Mouse (Mus musculus) forebrain, postnatal 0 days (tissue): ENCODE measurements at regions not wholly inside any gene's neighbourhood (a gene's known extent, or its start where the extent isn't known, plus 50 kb on each side); places are given as distances from the start of the nearest gene placed in this dataset.

Source experiments
- ATAC-seq: fragments of 200-750 bp; cut with Nextera tagmentation; 2 replicates; pipeline ENCODE4 v1.8.0; 2017; ENCODE audit warnings: mild to moderate bottlenecking, moderate library complexity
- DNase-seq: peaks from one replicate; pipeline ENCODE4 v3.0.0-alpha.2; 2015
- H3K27ac ChIP-seq: fragments of 300-500 bp; sonication (generic); 2 replicates; pipeline ENCODE4 v1.5.1; 2014; ENCODE audit warnings: low read depth, mild to moderate bottlenecking, antibody characterized with exemption, low read length, moderate library complexity, mixed read lengths
- H3K27me3 ChIP-seq: fragments of 300-500 bp; sonication (generic); 2 replicates; pipeline ENCODE4 v1.6.1; 2014; ENCODE audit warnings: mild to moderate bottlenecking, low read length, mixed read lengths; ENCODE audit not compliant: insufficient read depth
- H3K36me3 ChIP-seq: fragments of 300-500 bp; sonication (generic); 2 replicates; pipeline ENCODE4 v1.6.1; 2014; ENCODE audit warnings: mild to moderate bottlenecking, moderate library complexity; ENCODE audit not compliant: insufficient read depth
- H3K4me1 ChIP-seq: fragments of 300-500 bp; sonication (generic); 2 replicates; pipeline ENCODE4 v1.6.1; 2014; ENCODE audit warnings: antibody characterized with exemption; ENCODE audit not compliant: insufficient read depth
- H3K4me2 ChIP-seq: fragments of 300-500 bp; sonication (generic); 2 replicates; pipeline ENCODE4 v1.6.1; 2014; ENCODE audit warnings: low read depth, mild to moderate bottlenecking, moderate library complexity
- H3K4me3 ChIP-seq: fragments of 300-500 bp; sonication (generic); 2 replicates; pipeline ENCODE4 v1.5.1; 2014; ENCODE audit warnings: low read depth, low read length, mixed read lengths
- H3K9ac ChIP-seq: fragments of 300-500 bp; sonication (generic); 2 replicates; pipeline ENCODE4 v1.6.1; 2014; ENCODE audit warnings: mild to moderate bottlenecking
- H3K9me3 ChIP-seq: fragments of 300-500 bp; sonication (generic); 2 replicates; pipeline ENCODE4 v1.6.1; 2016; ENCODE audit warnings: low read length
- CTCF ChIP-seq: sonication (generic); IDR thresholded peaks from 2 replicates; pipeline ENCODE4 v1.5.1; 2016; ENCODE audit warnings: antibody characterized with exemption, control low read depth, low read depth
- WGBS: fragments of 180-500 bp; shearing (Covaris S2); extraction: QIAGEN DNeasy Blood & Tissue Kit; methylation state at CpG from one replicate; pipeline ENCODE4 v1.1.7; 2014; 5-methylcytosine and 5-hydroxymethylcytosine counted together

DNA sequence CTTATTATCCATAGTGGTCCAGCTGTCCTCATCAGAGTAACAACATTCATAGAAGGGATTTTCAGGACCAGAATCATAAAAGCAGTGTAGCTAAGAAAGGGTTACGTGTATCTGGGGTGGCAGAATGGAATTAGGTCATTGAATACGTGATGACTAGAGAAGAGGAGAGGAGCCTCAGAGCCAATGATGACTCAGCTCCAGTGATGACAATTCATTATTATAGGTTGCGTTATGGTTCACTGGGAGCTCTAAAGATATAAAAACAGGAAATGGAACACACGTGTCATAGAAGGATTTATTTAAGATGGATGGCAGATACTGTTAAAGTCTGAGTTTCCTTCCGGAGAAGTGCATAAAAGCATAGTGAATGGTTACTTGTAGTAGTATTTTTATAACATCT is 291.6 kb downstream of the Isl1 start:
- ATAC-seq (no peak), DNase-seq (no peak)
- Histone ChIP-seq H3K9me3 (no peaks in the 10 kb centered on the region), H3K36me3 (no peaks in the 10 kb centered on the region), H3K4me1 (no peaks in the 10 kb centered on the region), H3K4me2 (no peak overlapping the region), H3K27ac (no peak overlapping the region), H3K9ac (no peak overlapping the region), H3K4me3 (no peak overlapping the region), H3K27me3 (no peaks in the 10 kb centered on the region; the same call in 1 of the 2 replicates)
- WGBS: 68% methylated on average over 5 of the region's 5 CpGs
- TF ChIP-seq CTCF: no peak

DNA sequence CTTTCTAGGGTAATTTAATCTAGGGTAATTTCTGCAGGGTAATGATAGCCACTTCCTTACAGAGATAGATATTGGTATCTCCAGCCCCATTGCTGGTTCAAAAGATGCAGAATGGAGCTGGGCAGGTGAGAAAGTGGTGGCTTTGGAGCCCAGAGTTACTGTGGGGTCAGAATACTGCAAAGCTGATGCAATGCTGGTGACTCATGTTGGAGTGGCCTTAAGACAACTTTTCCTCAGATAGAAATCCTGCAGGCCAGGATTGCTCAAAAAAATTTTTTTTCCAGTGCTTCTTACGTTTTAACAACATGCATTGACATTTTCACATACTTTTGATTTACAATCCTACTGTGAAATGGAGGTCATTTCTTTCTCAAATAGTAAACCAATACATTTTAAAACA is 305.8 kb downstream of the Isl1 start:
- no peak overlapping the region for H3K4me2 ChIP-seq
- H3K27me3 ChIP-seq: no peaks in the 10 kb centered on the region
- H3K4me1 ChIP-seq: no peaks in the 10 kb centered on the region
- 81% methylated on average over 1 of the region's 1 CpGs for WGBS
- no peaks in the 10 kb centered on the region for H3K9me3 ChIP-seq
- TF ChIP-seq CTCF: no peak
- no peak for ATAC-seq
- H3K9ac ChIP-seq: no peak overlapping the region
- no peak for DNase-seq
- no peak overlapping the region for H3K4me3 ChIP-seq
- no peak overlapping the region for H3K27ac ChIP-seq
- H3K36me3 ChIP-seq: no peaks in the 10 kb centered on the region

DNA sequence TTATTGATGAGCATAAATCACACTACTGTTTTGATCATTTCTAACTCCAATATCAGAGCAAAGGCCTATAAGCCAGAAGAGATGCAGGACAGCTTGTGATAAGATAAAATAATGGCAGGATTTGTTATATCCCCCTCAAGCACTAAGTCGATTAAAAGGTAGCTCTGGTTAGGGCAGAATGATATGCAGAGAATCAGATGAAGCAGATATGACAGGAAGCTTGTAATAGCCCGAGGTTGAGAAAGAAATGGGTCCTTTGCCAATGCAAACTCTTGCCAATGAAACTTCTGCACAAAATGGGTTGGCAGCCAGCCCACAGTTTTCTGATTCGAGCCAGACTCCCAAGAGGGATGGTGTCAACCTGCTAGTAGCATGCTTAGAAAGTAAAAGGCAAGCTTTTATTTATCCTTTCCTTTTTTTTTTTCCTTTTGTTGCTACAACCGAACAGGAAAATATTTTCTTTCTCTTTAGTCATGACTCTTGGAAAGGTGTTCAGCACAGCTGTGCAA is 307.0 kb downstream of the Isl1 start:
- ATAC-seq (peak; percentile 63; the same call in 1 of the 2 replicates), DNase-seq (peak; percentile 83)
- TF ChIP-seq CTCF: no peak
- no peaks in the 10 kb centered on the region for H3K4me1 ChIP-seq
- no peaks in the 10 kb centered on the region for H3K36me3 ChIP-seq
- no peak overlapping the region for H3K27ac ChIP-seq
- WGBS: 22% methylated on average over 4 of the region's 4 CpGs
- no peak overlapping the region for H3K4me3 ChIP-seq
- H3K27me3 ChIP-seq: no peaks in the 10 kb centered on the region
- no peak overlapping the region for H3K4me2 ChIP-seq
- H3K9ac ChIP-seq: no peak overlapping the region
- H3K9me3 ChIP-seq: no peaks in the 10 kb centered on the region

DNA sequence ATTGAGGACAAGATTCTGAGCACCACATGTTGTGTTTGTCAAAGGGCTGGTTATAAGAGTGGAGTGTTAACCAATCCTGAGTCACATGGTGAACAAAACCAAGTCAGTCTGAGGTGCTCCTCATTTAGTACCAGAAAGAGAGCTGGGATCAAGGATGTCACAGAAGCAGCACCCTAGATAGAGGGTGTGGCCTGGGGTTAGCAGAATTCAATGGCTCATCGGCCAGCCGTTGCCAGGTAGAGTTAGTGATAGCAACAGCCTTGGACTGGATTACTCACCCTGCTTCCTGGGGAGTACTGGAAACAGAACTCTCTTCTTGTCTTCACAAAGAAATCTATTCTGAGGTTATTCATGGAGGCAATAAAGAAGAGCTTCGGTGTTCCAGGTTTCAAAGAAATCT is 318.9 kb downstream of the Isl1 start:
- no peak for TF ChIP-seq CTCF
- 43% methylated on average over 3 of the region's 3 CpGs for WGBS
- H3K9ac ChIP-seq: no peak overlapping the region
- no peak for ATAC-seq
- DNase-seq: no peak
- H3K27ac ChIP-seq: no peak overlapping the region
- no peaks in the 10 kb centered on the region for H3K4me1 ChIP-seq
- no peak overlapping the region for H3K4me2 ChIP-seq
- no peak overlapping the region for H3K4me3 ChIP-seq
- H3K9me3 ChIP-seq: no peaks in the 10 kb centered on the region
- H3K27me3 ChIP-seq: no peaks in the 10 kb centered on the region
- H3K36me3 ChIP-seq: no peaks in the 10 kb centered on the region

DNA sequence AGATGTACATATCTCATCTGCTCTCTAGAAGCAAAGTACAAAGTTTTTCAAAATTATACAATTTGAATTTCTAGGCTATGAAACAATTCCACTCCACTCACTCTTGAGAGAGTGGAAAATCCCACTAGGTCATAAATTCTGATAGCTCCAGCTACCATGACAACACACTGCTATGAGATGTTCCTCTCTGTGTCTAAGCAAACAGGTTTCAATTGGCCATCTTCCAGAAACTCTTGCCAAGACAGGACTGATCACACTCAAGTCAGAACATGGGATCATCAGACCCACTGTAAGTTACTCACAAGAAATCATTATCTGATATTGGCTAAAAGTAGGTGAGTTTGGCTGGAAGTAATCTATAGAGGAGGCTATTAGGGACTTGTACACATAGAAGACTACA is 320.4 kb downstream of the Isl1 start:
- Histone ChIP-seq H3K4me1 (no peaks in the 10 kb centered on the region), H3K4me2 (no peak overlapping the region), H3K9ac (no peak overlapping the region), H3K4me3 (no peak overlapping the region), H3K36me3 (no peaks in the 10 kb centered on the region), H3K9me3 (no peaks in the 10 kb centered on the region), H3K27me3 (no peaks in the 10 kb centered on the region), H3K27ac (no peak overlapping the region)
- no peak for TF ChIP-seq CTCF
- ATAC-seq (no peak), DNase-seq (no peak)

DNA sequence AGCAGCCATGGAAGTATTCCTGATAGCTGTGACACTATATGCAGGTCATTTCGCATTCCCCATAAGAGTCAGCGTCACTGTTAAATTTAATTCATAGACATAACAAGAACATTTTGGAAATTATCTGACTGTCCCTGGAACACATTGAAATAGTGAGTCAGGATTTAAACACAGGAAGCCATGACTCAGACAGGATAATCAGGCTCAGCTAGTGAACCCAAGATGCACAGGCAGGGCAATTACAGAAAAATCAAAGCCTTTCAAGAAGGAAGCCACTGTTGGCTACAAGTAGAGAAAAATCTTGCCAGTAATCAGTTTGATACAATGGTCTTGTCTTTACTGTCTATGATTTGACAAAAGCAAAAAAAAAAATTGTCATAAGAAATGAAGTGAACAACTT is 323.2 kb downstream of the Isl1 start:
- TF ChIP-seq CTCF: no peak
- no peaks in the 10 kb centered on the region for H3K9me3 ChIP-seq
- H3K27ac ChIP-seq: no peak overlapping the region
- no peak for DNase-seq
- no peaks in the 10 kb centered on the region for H3K4me1 ChIP-seq
- no peak overlapping the region for H3K9ac ChIP-seq
- ATAC-seq: no peak
- H3K27me3 ChIP-seq: no peaks in the 10 kb centered on the region
- no peaks in the 10 kb centered on the region for H3K36me3 ChIP-seq
- H3K4me2 ChIP-seq: no peak overlapping the region
- no peak overlapping the region for H3K4me3 ChIP-seq
- 97% methylated on average over 2 of the region's 2 CpGs for WGBS

DNA sequence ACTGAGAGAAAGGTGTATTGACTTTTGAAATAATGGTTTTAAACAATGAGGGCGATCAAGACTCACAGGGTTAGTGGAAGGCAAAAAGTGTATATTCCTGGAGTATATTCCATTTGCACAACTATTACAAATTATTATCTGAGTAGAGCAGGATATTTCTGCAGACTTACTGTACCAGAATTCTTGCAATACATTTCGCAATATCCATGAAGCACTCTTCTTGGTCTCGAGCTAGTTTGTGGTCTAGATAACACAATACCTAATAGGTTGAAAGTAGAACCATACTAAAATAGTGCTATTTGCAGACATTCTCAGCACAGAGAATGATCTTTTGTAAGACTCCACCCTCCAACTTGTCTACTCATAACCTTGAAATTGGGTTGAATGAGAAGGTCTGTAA is 323.8 kb downstream of the Isl1 start:
- H3K36me3 ChIP-seq: no peaks in the 10 kb centered on the region
- H3K9ac ChIP-seq: no peak overlapping the region
- no peak for TF ChIP-seq CTCF
- H3K27me3 ChIP-seq: no peaks in the 10 kb centered on the region
- H3K4me3 ChIP-seq: no peak overlapping the region
- ATAC-seq (no peak), DNase-seq (no peak)
- H3K9me3 ChIP-seq: no peaks in the 10 kb centered on the region
- no peak overlapping the region for H3K27ac ChIP-seq
- H3K4me2 ChIP-seq: no peak overlapping the region
- H3K4me1 ChIP-seq: no peaks in the 10 kb centered on the region
- 98% methylated on average over 3 of the region's 3 CpGs for WGBS

DNA sequence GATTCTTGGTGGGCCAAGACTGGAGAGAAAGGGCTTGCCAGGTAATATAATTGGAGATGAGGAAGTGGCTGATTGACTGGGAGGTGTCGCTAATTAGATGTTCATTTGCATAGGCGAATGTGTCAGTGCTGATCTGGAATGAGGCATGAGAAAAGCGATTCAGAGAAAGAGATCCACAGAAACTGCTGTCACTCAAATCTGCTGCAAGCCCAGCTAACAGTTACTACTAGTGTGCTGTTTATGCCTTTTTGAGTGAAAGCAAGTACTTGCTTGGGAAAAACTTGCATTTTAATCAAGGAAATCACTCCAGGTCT is 331.6 kb downstream of the Isl1 start:
- peak; percentile 25; the same call in 1 of the 2 replicates for ATAC-seq
- peak; percentile 13 for DNase-seq
- 8% methylated on average over 3 of the region's 3 CpGs for WGBS
- Histone ChIP-seq H3K27me3 (no peaks in the 10 kb centered on the region), H3K9me3 (no peaks in the 10 kb centered on the region), H3K27ac (no peak overlapping the region), H3K4me2 (peak overlapping the region; percentile 17), H3K4me3 (no peak overlapping the region), H3K36me3 (no peaks in the 10 kb centered on the region), H3K9ac (no peak overlapping the region), H3K4me1 (no peaks in the 10 kb centered on the region)
- no peak for TF ChIP-seq CTCF
